Mouse (Mus musculus) liver, embryonic 15.5 days (tissue): ENCODE results near the gene Dcakd. TPM values are rescaled to one million over a fixed set of nuclear protein-coding genes. Genes with fewer than 3 reads are reported as not detected.

Source experiments
- ATAC-seq: fragments of 200-750 bp; cut with Nextera tagmentation; 2 replicates; pipeline ENCODE4 v1.8.0; 2017; ENCODE audit warnings: moderate number of reproducible peaks, mild to moderate bottlenecking, moderate library complexity; ENCODE audit not compliant: insufficient read depth
- H3K27ac ChIP-seq: fragments of 300-500 bp; sonication (generic); replicated peaks from 2 replicates; pipeline ENCODE4 v1.5.1; 2015; ENCODE audit warnings: mild to moderate bottlenecking, inconsistent platforms
- H3K27me3 ChIP-seq: fragments of 300-500 bp; sonication (generic); 2 replicates; pipeline ENCODE4 v1.6.1; 2015; ENCODE audit warnings: mild to moderate bottlenecking, inconsistent platforms
- H3K36me3 ChIP-seq: fragments of 300-500 bp; sonication (generic); replicated peaks from 2 replicates; pipeline ENCODE4 v1.6.1; 2015; ENCODE audit warnings: moderate library complexity, mild to moderate bottlenecking, inconsistent platforms
- H3K4me1 ChIP-seq: fragments of 300-500 bp; sonication (generic); replicated peaks from 2 replicates; pipeline ENCODE4 v1.6.1; 2015; ENCODE audit warnings: inconsistent platforms
- H3K4me2 ChIP-seq: fragments of 300-500 bp; sonication (generic); 2 replicates; pipeline ENCODE4 v1.6.1; 2015; ENCODE audit warnings: moderate library complexity, mild to moderate bottlenecking, inconsistent platforms
- H3K4me3 ChIP-seq: fragments of 300-500 bp; sonication (generic); replicated peaks from 2 replicates; pipeline ENCODE4 v1.5.1; 2015; ENCODE audit warnings: mild to moderate bottlenecking, inconsistent platforms
- H3K9ac ChIP-seq: fragments of 300-500 bp; sonication (generic); 2 replicates; pipeline ENCODE4 v1.6.1; 2015; ENCODE audit warnings: moderate library complexity, mild to moderate bottlenecking, inconsistent platforms
- H3K9me3 ChIP-seq: fragments of 300-500 bp; sonication (generic); replicated peaks from 2 replicates; pipeline ENCODE4 v1.6.1; 2016; ENCODE audit warnings: inconsistent platforms
- WGBS: fragments of 180-500 bp; shearing (Covaris S2); methylation state at CpG from one replicate; pipeline ENCODE4 v1.1.7; 2015; ENCODE audit warnings: mixed read lengths; ENCODE audit not compliant: insufficient replicate concordance; 5-methylcytosine and 5-hydroxymethylcytosine counted together
- microRNA-seq: library from miRNA; unstranded; fragments of <30 nt; microRNA quantifications from one replicate; pipeline ENCODE4, GENCODE M21; 2016
- polyA plus RNA-seq: library from polyadenylated mRNA; unstranded; fragments of >200 nt; fragmentation: Nextera tagmentation; extraction: Ambion mirVana; gene quantifications from 2 replicates; pipeline ENCODE4 v1.2.1, GENCODE M21; 2015

The Dcakd gene
- polyA plus RNA-seq, 1 experiment from 2014 or later: 28.7 TPM

DNA sequence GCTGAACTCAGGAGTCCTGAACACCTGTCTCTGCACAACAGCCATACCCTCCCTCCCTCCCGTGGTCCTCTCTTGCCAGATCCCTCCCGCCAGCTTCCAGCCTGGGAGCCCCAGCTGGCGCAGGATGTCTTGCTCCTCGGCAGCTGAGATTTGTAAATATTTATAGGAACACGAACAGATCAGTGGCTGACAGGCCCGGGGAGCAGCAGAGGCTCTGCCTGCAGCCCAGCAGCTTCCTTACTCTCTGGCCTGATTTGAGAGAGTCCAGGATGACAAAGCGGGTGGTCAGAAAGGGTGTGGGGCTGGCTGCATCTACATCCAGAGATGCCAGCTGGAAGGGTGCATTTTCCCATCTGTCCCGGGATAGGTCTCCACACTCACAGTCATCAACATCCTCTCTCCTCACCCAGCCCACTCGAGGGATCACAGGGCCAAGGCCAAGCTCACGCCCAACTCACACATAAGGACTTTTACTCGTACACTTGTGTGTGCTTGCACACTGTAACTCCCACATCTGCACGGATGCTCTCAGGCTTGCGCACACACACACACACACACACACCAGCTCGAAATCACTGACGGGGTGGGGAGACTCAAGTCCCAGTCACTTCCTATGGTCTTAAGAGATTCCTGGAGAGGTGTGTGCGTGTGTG is 71.0 kb downstream of the Dcakd start:
- Histone ChIP-seq H3K9ac (no peak overlapping the region), H3K4me2 (no peak overlapping the region), H3K27ac (no peak overlapping the region), H3K4me3 (no peak overlapping the region), H3K9me3 (no peaks in the 10 kb centered on the region), H3K4me1 (no peaks in the 10 kb centered on the region), H3K36me3 (no peaks in the 10 kb centered on the region), H3K27me3 (peaks cover 82% of the 10 kb centered on the region)
- ATAC-seq: no peak
- 40% methylated on average over 16 of the region's 16 CpGs for WGBS

DNA sequence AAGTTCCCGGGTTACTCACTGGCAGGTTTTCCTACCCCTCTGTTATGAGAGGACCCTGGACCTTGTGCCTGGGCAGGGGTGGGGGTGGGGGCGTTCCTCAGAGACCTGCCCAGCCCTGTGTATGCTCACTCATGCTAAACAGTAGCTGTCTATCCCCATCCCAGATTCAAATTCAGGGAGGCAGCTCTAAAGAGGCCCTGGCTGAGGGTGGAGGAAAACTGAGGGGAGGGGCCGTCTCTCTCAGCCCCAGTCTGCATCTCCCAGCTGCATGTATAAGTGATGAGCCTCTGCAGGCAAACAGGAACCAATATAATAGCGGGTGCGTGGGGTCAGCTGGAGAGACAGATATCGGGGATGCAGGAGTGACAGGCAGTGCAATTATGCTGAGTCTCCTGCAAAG is 75.2 kb downstream of the Dcakd start:
- H3K36me3 ChIP-seq: no peaks in the 10 kb centered on the region
- H3K4me3 ChIP-seq: no peak overlapping the region
- peaks cover 98% of the 10 kb centered on the region for H3K27me3 ChIP-seq
- H3K27ac ChIP-seq: no peak overlapping the region
- 21% methylated on average over 6 of the region's 6 CpGs for WGBS
- H3K4me1 ChIP-seq: peaks cover 9% of the 10 kb centered on the region
- no peak overlapping the region for H3K4me2 ChIP-seq
- no peak for ATAC-seq
- no peak overlapping the region for H3K9ac ChIP-seq
- no peaks in the 10 kb centered on the region for H3K9me3 ChIP-seq

DNA sequence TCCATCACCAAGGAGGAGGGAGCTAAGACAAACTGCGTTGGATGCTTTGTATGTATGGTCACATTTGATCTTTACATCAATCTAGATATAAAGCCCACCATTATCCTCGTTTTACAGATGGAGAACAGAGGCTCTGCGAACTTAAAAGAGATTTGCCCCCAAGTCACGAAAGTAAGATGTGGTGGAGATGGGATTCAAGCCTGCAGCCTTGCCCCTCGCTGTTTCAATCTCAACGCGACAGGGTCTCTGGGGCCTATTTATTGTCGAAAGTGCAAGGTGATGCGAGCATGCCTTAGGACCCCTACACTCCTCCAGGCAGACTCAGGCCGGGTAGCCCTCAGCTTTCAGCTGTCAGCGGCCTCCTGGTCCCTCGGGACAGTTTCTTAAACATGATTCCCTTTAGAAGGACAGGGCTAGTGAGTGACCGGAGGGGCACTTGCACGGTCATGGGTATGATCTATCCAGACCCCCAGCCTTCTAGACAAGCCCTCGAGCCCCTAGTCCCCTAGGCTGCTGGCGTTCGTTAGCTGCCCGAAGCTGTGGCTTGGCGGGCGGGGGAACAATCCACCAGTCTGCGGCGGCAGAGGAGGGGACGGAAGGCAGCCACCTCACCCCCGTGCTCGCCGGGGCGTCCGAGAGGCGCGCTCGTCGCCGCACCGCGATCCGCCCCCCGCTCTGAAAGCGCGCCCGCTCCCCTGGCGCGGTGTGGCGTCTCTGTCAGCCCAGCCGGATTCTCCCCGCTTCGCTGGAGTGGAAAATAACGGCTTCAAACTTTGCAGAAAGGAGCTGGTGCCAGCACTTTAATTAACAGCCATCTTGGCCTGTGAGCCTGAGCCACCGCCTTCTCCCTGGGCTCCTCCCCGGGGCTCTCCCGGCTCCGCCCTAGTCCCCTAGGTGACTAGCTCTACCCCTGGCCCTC is 79.8 kb downstream of the Dcakd start:
- peaks cover 31% of the 10 kb centered on the region for H3K4me1 ChIP-seq
- no peak overlapping the region for H3K9ac ChIP-seq
- ATAC-seq: no peak
- under 1% methylated on average over 51 of the region's 51 CpGs for WGBS
- peak overlapping the region; percentile 48 for H3K4me3 ChIP-seq
- H3K9me3 ChIP-seq: no peaks in the 10 kb centered on the region
- peaks cover 100% of the 10 kb centered on the region for H3K27me3 ChIP-seq
- no peaks in the 10 kb centered on the region for H3K36me3 ChIP-seq
- no peak overlapping the region for H3K27ac ChIP-seq
- peak overlapping the region; percentile 64 for H3K4me2 ChIP-seq

DNA sequence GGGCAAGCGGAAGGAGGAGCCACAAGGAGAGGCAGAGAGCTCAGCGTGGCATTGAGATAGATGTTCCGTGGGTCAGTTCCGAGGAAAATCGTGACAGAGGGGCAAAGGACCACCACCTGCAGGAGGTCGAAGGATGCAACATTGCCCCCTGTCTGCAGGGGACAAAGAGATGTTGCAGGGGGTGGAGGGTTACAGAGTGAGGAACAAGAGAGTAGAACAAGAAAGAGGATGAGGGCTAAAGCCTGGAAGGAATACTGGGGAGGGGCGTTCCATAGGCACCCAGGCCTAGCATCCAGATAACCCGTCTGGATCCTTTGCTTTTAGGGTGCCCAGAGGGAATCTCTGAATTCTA is 81.2 kb downstream of the Dcakd start:
- Histone ChIP-seq H3K9ac (no peak overlapping the region), H3K4me3 (peak overlapping the region; percentile 38), H3K36me3 (no peaks in the 10 kb centered on the region), H3K4me2 (peak overlapping the region; percentile 64), H3K9me3 (no peaks in the 10 kb centered on the region), H3K4me1 (peaks cover 32% of the 10 kb centered on the region), H3K27ac (no peak overlapping the region), H3K27me3 (peaks cover 100% of the 10 kb centered on the region)
- ATAC-seq: no peak
- 5% methylated on average over 8 of the region's 8 CpGs for WGBS

DNA sequence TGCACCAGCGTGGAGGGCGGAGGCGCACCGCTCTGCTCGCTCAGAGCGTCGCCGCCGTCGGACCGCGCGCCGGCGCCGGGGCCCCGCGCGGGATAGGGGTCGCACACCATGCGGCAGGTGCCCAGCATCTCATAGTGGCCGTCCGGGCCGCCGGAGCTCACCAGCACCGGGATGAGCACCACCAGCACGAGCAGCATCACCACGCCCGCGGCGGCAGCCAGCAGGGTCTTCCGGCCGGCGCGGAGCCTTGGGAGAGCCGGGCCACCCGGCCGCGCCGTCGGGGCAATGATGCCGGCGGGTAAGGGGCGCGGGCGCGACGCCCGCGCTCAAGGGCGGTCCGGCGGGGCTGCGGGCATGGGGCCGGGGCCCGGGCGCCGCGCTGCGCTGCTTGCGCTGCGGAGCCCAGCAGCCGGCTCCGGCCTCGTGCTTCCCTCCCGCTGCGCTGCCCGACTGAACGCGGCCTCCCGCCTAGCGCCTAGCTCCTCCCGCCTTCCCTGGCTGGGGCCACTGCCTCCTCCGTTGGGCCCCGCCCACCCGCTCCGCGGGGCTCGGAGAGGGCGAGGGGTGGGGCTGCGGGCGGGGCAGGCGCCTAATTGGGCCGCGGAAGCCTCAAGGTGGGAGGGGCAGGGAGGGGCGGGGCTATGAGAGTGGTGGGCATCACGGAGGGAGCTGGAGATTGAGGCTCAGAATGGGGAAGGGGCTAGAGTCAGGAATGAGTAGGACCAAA is 81.7 kb downstream of the Dcakd start, which contains the start of gene C1ql1:
Gene C1ql1, minus strand, starts transcription at position 424 of the 727 bp plus-strand sequence.
- WGBS: 2% methylated on average over 87 of the region's 87 CpGs
- peak within 1 kb of the TSS; percentile 38 for H3K4me3 ChIP-seq
- peaks cover 36% of the 10 kb centered on the region for H3K4me1 ChIP-seq
- H3K27ac ChIP-seq: no peak within 1 kb of the TSS
- ATAC-seq: peak; percentile 87
- H3K9me3 ChIP-seq: no peaks in the 10 kb centered on the region
- H3K4me2 ChIP-seq: peak within 1 kb of the TSS; percentile 64
- H3K9ac ChIP-seq: no peak within 1 kb of the TSS
- peaks cover 98% of the 10 kb centered on the region for H3K27me3 ChIP-seq
- no peaks in the 10 kb centered on the region for H3K36me3 ChIP-seq

DNA sequence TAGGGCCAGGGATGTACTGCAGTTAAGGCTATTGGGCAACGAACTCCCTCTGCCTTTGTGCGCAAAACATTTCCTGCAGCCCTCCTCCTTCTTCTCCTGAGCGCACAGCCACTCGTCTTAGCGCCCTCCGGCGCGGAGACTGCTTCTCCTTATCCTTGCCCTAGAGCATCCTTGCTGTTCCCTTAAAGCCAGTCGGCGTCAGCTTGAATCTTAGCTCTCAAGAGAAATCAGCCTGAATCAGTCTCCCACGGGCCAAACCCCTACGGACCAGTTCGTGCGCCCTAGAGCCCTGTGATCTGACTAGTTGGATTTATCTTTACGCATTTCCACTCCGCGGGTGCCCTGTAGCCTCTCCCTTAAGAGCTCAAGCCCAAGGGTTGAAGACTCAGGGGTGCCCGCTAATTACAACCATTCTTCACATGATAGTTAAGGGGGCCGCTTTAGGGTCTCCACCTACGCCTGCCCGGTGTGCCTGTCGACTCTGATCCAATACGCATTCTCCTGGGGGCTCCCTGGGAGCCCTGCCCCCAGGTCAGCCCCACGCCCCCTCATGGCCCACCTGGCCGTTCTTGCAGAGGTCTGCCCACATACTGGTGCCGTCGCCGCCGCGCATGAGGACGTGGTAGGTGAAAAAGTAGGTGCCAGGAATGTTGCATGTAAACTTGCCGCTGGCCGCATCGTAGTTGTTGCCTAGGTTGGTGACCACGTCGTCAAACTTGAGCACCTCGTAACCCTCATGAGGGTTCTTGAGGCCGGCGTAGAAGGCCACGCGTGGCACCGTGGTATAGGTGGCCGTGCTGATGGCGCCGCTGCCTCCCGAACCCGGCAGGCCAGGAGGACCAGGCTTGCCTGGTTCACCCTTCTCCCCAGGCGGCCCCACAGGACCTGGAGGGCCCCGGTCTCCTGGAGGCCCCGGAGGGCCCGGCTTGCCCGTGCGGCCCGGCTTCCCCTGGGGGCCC is 82.5 kb downstream of the Dcakd start:
- 4% methylated on average over 54 of the region's 54 CpGs for WGBS
- Histone ChIP-seq H3K27me3 (peaks cover 98% of the 10 kb centered on the region), H3K27ac (no peak overlapping the region), H3K9ac (no peak overlapping the region), H3K4me2 (peak overlapping the region; percentile 64; the same call in 1 of the 2 replicates), H3K36me3 (no peaks in the 10 kb centered on the region), H3K4me1 (peaks cover 36% of the 10 kb centered on the region), H3K9me3 (no peaks in the 10 kb centered on the region), H3K4me3 (peak overlapping the region; percentile 38)
- no peak for ATAC-seq

Small RNA genes lying within 50 kb of the gene (microRNA-seq; reads per million reads assigned to microRNA genes)
- gene Mir6931: not detected

Other genes starting within 250 kb of the Dcakd start
- 1.4 and 1.6 TPM in 2 replicates for gene Gjc1, start 208.6 kb downstream of the Dcakd start, polyA plus RNA-seq
- gene Higd1b, start 192.5 kb downstream of the Dcakd start, polyA plus RNA-seq: not detected in 2 replicates
- gene Eftud2, start 147.3 kb downstream of the Dcakd start, polyA plus RNA-seq: 106 and 113 TPM in 2 replicates
- 1.0 and 1.1 TPM in 2 replicates for gene Ccdc103, start 147.1 kb downstream of the Dcakd start, polyA plus RNA-seq
- gene Fam187a, start 143.2 kb downstream of the Dcakd start, polyA plus RNA-seq: 0.07 TPM in 1 of 2 replicates, not detected in the other
- gene Gfap, start 127.4 kb downstream of the Dcakd start, polyA plus RNA-seq: 8.5 and 9.4 TPM in 2 replicates
- 10.3 and 11.6 TPM in 2 replicates for gene Kif18b, start 103.2 kb downstream of the Dcakd start, polyA plus RNA-seq
- 0.08 TPM in 2 replicates for gene C1ql1, start 81.6 kb downstream of the Dcakd start, polyA plus RNA-seq
- gene Nmt1, start 143 bp downstream of the Dcakd start, polyA plus RNA-seq: 32.4 and 36.7 TPM in 2 replicates
- 0.31 and 0.45 TPM in 2 replicates for gene Plcd3, start 73.3 kb upstream of the Dcakd start, polyA plus RNA-seq
- 60.6 and 60.9 TPM in 2 replicates for gene Acbd4, start 73.3 kb upstream of the Dcakd start, polyA plus RNA-seq
- 1.8 and 1.9 TPM in 2 replicates for gene Hexim1, start 87.9 kb upstream of the Dcakd start, polyA plus RNA-seq
- gene Hexim2, start 104.1 kb upstream of the Dcakd start, polyA plus RNA-seq: 4.2 and 4.7 TPM in 2 replicates
- 5.7 and 6.2 TPM in 2 replicates for gene Fmnl1, start 142.8 kb upstream of the Dcakd start, polyA plus RNA-seq
- gene 1700023F06Rik, start 180.2 kb upstream of the Dcakd start, polyA plus RNA-seq: 0.08 TPM in 1 of 2 replicates, not detected in the other
- gene Spata32, start 190.1 kb upstream of the Dcakd start, polyA plus RNA-seq: not detected in 2 replicates
- 0.47 and 0.77 TPM in 2 replicates for gene Map3k14, start 239.1 kb upstream of the Dcakd start, polyA plus RNA-seq